Mouse (Mus musculus) lung, adult 2 months (tissue): ENCODE results near the gene Rslcan18.

Experiments used
- CTCF ChIP-seq: fragments of 200-500 bp; IDR thresholded peaks from 2 replicates; pipeline ENCODE4 v1.5.1; 2011; ENCODE audit warnings: mild to moderate bottlenecking, low read length, control low read depth; ENCODE audit not compliant: insufficient read depth
- POLR2A ChIP-seq: fragments of 200-500 bp; IDR thresholded peaks from 2 replicates; pipeline ENCODE4 v1.6.1; 2011; ENCODE audit warnings: low read depth, mild to moderate bottlenecking, control low read depth, low read length, borderline replicate concordance; ENCODE audit errors: extremely low read depth

DNA sequence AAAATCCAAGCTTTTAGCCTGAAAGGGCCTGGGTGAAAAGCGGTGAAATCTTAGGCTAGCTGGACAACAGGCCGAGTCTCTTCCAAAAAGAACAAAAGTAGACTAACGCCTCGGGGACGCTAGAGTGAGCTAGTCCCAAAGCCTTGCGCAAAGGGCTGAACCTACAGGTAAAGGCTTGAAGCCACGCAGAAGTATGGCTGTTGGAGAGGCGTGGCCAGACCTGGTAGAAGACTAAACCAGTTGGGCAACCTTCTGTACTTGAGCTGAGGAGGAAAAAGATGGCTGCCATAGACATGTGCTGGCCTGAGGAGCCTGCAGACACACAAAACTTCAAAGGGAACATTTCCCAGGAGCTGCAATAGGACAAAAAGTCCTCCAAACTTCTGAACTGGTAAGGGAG is 50.7 kb downstream of the Rslcan18 start:
- no peak for TF ChIP-seq POLR2A
- TF ChIP-seq CTCF: no peak
